Mouse (Mus musculus): ENCODE data around the gene Fmnl2.

DNA sequence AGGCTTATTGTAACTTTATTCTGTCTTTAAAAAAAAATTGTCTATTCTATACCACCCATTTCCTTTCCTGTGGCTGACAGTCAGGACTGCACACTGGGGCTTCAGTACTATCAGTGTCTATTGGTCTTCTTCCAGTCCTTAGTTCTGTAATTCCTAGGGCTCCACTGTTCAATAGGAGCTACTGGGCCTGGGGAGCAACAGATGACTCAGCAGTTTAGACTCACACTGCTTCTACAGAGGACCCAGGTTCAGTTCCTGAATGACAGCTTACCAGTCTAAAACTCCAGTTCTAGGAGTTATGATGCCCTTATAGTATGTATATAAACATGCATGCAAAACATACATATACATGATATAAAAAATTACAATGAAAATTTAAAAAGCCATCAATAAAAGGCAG is 289.2 kb downstream of the Fmnl2 start:
- TF ChIP-seq CTCF (IDR thresholded peaks at IDR 0.05) (no peak), EP300 (IDR thresholded peaks at IDR 0.05) (no peak)
